Mouse (Mus musculus) heart, adult 2 months (tissue): ENCODE measurements around the gene Lilr4b. TPM values are rescaled to one million over a fixed set of nuclear protein-coding genes. Genes with fewer than 3 reads are reported as not detected.
"Not testable (repeated sequence)": the region's sequence is repeated elsewhere in the genome, so short reads cannot be mapped to it uniquely, and the experiment has no call there.

Experiments
- DNase-seq, 2 experiments: peaks; one replicate each; pipeline ENCODE4 v3.0.0; 2021
- H3K27ac ChIP-seq: fragments of 200-600 bp; 2 replicates; pipeline ENCODE4 v1.8.1; 2022
- H3K27me3 ChIP-seq: fragments of 200-500 bp; 2 replicates; pipeline ENCODE4 v1.6.1; 2012; ENCODE audit warnings: mild to moderate bottlenecking, low read length, inconsistent platforms, mixed read lengths; ENCODE audit not compliant: control insufficient read depth, insufficient read depth
- H3K36me3 ChIP-seq: fragments of 200-500 bp; 2 replicates; pipeline ENCODE4 v1.6.1; 2012; ENCODE audit warnings: low read length, inconsistent platforms; ENCODE audit not compliant: control insufficient read depth, insufficient read depth
- H3K4me1 ChIP-seq: fragments of 200-500 bp; 2 replicates; pipeline ENCODE4 v1.6.1; 2011; ENCODE audit warnings: low read length; ENCODE audit not compliant: control insufficient read depth, insufficient read depth
- H3K4me3 ChIP-seq: fragments of 200-600 bp; 2 replicates; pipeline ENCODE4 v1.8.1; 2022
- H3K79me2 ChIP-seq: fragments of 200-500 bp; replicated peaks from 2 replicates; pipeline ENCODE4 v1.6.1; 2012; ENCODE audit warnings: mild to moderate bottlenecking, inconsistent platforms, low read length, moderate library complexity, mixed read lengths; ENCODE audit not compliant: control insufficient read depth, insufficient read depth
- H3K9ac ChIP-seq: fragments of 200-500 bp; 2 replicates; pipeline ENCODE4 v1.6.1; 2012; ENCODE audit warnings: low read depth, mild to moderate bottlenecking, control low read depth, inconsistent platforms, low read length, mixed read lengths
- CTCF ChIP-seq: fragments of 200-600 bp; IDR thresholded peaks from 2 replicates; pipeline ENCODE4 v1.8.1; 2022; ENCODE audit warnings: antibody characterized with exemption, mild to moderate bottlenecking, moderate library complexity
- EP300 ChIP-seq: fragments of 200-500 bp; IDR thresholded peaks from 2 replicates; pipeline ENCODE4 v1.6.1; 2011; ENCODE audit warnings: low read depth, low read length, control low read depth; ENCODE audit not compliant: insufficient read depth
- POLR2A ChIP-seq: fragments of 200-500 bp; IDR thresholded peaks from 2 replicates; pipeline ENCODE4 v1.6.1; 2011; ENCODE audit warnings: mild to moderate bottlenecking, low read depth, low read length, control low read depth; ENCODE audit not compliant: insufficient read depth
- WGBS: fragments of 180-500 bp; shearing (Covaris S2); methylation state at CpG from one replicate; pipeline ENCODE4 v1.1.7; 2018; 5-methylcytosine and 5-hydroxymethylcytosine counted together
- intact Hi-C: fragments of 180-260 bp; cut with DNase I; formaldehyde crosslinking; loops from one replicate; pipeline ENCODE4 v1.15.1; 2025
- long read RNA-seq: library from polyadenylated mRNA; stranded (forward); transcript quantifications from one replicate; pipeline ENCODE4 v2.0.0, GENCODE M21; 2021
- polyA plus RNA-seq: library from polyadenylated mRNA; depleted of rRNA; stranded (reverse); fragments of >200 nt; gene quantifications from 2 replicates; pipeline ENCODE4 v1.2.3, GENCODE M21; 2012; rRNA removed
- total RNA-seq, 2 experiments: library from RNA; stranded (reverse); gene quantifications; 2 replicates each; pipeline ENCODE4 v1.2.3; 2021

The Lilr4b gene
- 1 to 10 TPM; 2.0 TPM for total RNA-seq
- polyA plus RNA-seq = 4.6 and 4.8 TPM in 2 replicates
- long read RNA-seq, partial matches to known transcripts = 0 of 1 reads
- long read RNA-seq, other reads (novel, unspliced or antisense) = 0 of 1 reads

DNA sequence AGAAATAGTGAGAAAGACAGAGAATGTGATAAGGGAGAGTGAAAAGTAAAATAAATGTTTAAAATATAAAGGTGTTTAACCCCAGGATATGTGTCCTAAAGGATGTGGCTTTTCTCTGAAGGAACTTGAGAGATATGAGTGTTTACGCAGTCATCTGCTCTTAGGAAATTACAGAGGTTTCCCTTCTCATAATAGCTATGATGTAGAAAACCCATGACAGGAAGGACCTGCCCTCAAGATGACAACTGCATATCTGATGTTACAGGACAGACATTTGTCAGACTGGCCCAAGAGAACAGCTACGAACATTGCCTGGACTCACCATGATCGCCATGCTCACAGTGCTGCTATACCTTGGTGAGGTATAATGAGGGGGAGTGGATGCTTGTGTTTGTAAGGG lies at the start of gene Lilr4b, which contains the start of gene Gm49339:
Gene Lilr4b, plus strand, starts transcription at position 236 of the 400 bp plus-strand sequence.
Gene Gm49339, plus strand, starts transcription at position 216 of the 400 bp plus-strand sequence.
- H3K36me3 ChIP-seq, H3K27me3 ChIP-seq, intact Hi-C loops, H3K4me1 ChIP-seq, H3K27ac ChIP-seq, H3K79me2 ChIP-seq, DNase-seq, H3K4me3 ChIP-seq, H3K9ac ChIP-seq: not testable (repeated sequence)
- 61% methylated on average over 1 of the region's 3 CpGs for WGBS

DNA sequence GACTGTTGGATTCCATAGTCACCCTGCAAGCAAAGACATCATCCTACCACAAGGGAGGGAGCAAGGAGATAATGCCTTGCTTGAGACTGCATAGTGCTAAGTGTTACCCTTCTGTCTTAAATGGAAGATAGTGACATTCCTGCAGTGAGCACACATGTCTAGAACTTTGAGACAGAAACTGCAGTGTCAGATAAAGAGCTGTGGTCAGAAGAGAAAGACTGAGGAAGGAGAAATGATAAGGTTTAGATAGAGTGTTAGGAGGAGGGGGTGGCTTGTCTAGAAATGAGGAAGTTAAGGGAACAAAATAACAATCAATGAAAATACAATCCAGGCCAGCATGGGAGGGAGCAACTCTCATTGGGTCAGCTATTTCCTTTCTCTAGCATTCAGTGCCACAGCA lies 47.5 kb upstream of the Lilr4b start:
- DNase-seq = no peak
- no peak overlapping the region for H3K9ac ChIP-seq
- no peak for TF ChIP-seq EP300
- no peak for TF ChIP-seq POLR2A
- no peak for TF ChIP-seq CTCF
- no peaks in the 10 kb centered on the region for H3K27me3 ChIP-seq
- no peaks in the 10 kb centered on the region for H3K36me3 ChIP-seq
- H3K4me1 ChIP-seq = no peaks in the 10 kb centered on the region
- no peaks in the 10 kb centered on the region for H3K79me2 ChIP-seq
- H3K4me3 ChIP-seq = no peak overlapping the region
- intact Hi-C loops = no loop called here
- H3K27ac ChIP-seq = no peak overlapping the region

DNA sequence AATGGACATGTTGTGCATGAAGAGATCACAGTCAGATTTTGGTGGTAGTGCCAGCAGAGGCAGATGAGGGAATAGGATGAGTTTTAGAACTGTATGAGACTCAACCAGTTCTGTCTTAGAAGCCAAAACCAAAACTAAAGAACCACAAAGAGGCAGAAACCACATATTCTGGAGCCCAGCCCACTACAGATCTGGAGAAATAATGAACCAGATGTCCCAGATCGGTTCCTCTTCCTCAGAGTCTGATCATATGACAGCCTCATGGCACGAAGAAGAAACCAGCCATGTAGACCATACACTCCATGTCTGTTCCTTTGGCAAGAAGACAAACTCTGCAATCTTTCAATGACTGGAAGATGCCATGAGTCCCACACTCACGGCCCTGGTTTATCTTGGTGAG lies 44.7 kb upstream of the Lilr4b start:
- H3K36me3 ChIP-seq = no peaks in the 10 kb centered on the region
- 48% methylated on average over 3 of the region's 3 CpGs for WGBS
- TF ChIP-seq POLR2A = no peak
- TF ChIP-seq CTCF = no peak
- TF ChIP-seq EP300 = no peak
- no peak overlapping the region for H3K27ac ChIP-seq
- no peak overlapping the region for H3K4me3 ChIP-seq
- no peak overlapping the region for H3K9ac ChIP-seq
- H3K27me3 ChIP-seq = no peaks in the 10 kb centered on the region
- intact Hi-C loops = no loop called here
- no peaks in the 10 kb centered on the region for H3K4me1 ChIP-seq
- H3K79me2 ChIP-seq = no peaks in the 10 kb centered on the region
- DNase-seq = no peak

DNA sequence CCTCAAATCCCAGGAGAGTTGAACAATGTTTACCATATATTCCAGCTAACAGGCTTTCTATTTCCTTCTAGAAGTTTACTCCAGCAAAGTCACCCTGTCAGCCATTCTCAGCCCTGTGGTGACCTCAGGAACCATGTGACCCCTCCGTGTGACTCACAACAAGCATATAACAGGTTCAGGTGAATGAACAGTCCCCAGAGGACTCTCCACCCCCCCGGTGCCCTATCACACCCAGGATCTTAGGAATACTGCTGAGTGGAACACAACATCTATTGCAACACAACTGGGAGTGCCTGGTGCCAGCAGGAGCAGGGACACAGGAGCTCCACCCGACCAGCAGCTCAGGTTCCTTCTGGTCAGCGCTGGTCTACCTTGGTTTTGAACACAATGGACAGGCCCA lies 28.8 kb upstream of the Lilr4b start:
- Histone ChIP-seq H3K27ac (no peak overlapping the region), H3K4me1 (no peaks in the 10 kb centered on the region), H3K27me3 (no peaks in the 10 kb centered on the region), H3K4me3 (no peak overlapping the region), H3K79me2 (no peaks in the 10 kb centered on the region), H3K36me3 (no peaks in the 10 kb centered on the region), H3K9ac (no peak overlapping the region)
- TF ChIP-seq CTCF = no peak
- TF ChIP-seq POLR2A = no peak
- no peak for TF ChIP-seq EP300
- 57% methylated on average over 4 of the region's 4 CpGs for WGBS
- intact Hi-C loops = no loop called here
- DNase-seq = no peak

DNA sequence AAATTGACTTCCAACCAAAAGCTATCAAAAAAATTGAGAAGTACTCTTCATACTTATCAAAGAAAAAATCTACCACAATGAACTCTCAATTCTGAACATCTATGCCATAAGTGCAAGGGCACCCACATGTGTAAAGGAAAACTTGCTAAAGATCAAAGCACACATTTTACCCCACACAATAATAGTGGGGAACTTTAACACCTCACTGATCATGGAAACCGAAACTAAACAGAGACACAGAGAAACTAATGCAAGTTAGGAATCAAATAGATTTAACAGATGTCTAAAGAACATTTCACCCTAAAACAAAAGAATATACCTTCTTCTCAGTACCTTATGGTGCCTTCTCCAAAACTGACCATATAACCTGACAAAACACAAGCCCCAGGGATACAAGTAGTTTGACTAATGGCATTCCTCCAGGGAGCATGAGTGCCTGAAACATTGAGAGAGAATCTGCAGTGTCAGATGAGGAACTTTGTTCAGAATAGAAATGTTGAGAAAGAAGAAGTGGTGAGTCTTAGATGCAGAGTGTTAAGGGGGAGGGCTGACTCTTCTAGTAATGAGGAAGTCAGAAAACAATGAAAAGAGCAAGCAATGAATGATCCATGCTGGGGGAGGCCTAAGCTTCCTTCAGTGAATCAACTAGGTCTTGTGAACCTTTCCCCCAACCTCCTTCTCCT lies 26.7 kb upstream of the Lilr4b start:
- Histone ChIP-seq H3K4me1 (no peaks in the 10 kb centered on the region), H3K27ac (peak overlapping the region; percentile 28), H3K9ac (no peak overlapping the region), H3K4me3 (no peak overlapping the region), H3K27me3 (no peaks in the 10 kb centered on the region), H3K36me3 (no peaks in the 10 kb centered on the region), H3K79me2 (no peaks in the 10 kb centered on the region)
- TF ChIP-seq EP300 (no peak), CTCF (no peak), POLR2A (no peak)
- intact Hi-C loops = no loop called here
- no peak for DNase-seq
- 68% methylated on average over 1 of the region's 1 CpGs for WGBS

DNA sequence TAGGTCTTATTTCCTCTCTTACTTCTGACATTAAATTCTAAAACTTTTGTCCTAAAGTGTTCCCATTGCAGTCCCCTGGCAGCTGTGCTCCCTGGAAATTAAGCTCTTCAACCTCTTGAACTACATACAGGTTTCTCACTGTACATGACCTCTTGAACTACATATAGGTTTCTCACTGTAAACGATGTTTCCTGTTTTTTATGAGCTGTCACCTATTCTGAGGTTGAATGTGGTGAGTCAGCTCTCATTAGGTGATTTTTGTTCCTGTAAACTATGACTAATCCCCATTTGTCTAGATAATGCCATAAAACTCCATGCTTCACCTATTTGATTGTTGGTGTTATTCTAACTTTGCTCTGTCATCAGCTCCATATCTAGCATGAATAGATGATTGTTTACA lies 26.1 kb upstream of the Lilr4b start:
- no peaks in the 10 kb centered on the region for H3K27me3 ChIP-seq
- WGBS = 36% methylated on average over 1 of the region's 1 CpGs
- H3K4me1 ChIP-seq = no peaks in the 10 kb centered on the region
- intact Hi-C loops = no loop called here
- no peaks in the 10 kb centered on the region for H3K79me2 ChIP-seq
- TF ChIP-seq POLR2A (no peak), EP300 (no peak), CTCF (no peak)
- no peak for DNase-seq
- no peak overlapping the region for H3K9ac ChIP-seq
- H3K27ac ChIP-seq = peak overlapping the region; percentile 28
- no peak overlapping the region for H3K4me3 ChIP-seq
- H3K36me3 ChIP-seq = no peaks in the 10 kb centered on the region
